Mouse (Mus musculus): ENCODE results near the gene Mturn.
A peak's percentile ranks its signal among the peaks of the same experiment; 100 is the strongest.

Gene Mturn

DNA sequence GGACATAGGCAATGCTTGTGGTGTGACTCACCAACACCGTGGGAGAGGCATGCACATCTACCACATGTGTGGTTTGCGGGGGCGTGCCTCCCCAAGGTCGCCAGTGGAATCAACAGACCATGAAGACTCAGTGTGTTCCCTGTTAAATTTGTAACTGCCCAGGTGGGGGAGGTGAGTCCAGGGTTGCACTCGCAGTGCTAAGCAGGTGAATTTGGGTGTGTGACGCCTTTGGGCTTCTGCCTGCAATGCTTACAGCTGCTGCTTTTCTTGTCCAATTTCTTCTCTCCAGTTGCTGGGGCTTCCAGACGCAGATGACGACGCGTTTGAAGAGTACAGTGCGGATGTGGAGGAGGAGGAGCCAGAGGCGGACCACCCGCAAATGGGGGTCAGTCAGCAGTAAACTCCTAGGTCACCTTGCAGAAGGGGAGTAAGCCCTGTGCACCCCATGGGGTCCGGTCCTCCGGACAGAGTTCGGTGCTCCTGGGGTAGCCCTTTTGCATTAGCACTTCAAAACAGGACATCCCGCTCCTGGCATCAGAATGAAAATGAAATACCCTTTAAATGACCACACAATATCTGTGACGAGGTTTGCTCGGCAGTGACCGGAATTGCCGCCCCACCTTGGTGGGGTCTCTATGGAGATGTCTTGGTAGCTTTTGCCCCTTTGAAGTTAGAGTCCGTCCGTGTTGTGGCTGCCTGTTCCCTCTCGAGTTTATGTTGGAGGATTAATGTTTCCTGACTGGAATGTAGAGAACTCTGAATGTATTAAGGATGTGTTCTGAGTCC is 17.5 kb downstream of the Mturn start:
- DNase-seq: peak; percentile 49

DNA sequence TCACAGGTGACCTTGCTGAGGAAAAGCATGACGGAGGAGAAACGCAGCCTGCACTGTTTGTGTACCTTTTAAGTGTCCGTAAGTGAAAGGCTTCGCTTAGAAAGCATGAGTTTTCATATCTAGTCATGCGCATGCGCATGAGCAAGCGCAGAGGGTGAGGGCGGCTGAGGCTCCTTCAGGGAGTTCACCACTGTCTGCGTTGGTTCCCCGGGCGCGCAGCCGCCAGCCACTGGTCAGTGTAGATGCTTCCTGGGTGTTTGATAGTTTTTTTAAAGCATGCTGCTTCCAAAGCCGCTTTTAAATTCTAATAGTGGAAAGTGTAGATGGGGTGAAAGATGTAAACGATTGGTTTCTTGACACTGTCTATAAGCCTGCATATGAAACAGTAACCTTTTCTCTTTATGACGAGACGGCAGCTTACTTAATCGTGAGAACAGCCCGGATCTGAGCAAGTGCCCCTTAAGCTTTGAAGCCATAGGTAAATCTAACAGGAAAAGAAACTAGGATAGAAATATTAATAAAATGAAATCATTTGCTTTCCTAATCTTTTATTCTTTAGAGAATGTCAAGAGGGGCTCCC is 18.1 kb downstream of the Mturn start:
- DNase-seq: peak; percentile 88

DNA sequence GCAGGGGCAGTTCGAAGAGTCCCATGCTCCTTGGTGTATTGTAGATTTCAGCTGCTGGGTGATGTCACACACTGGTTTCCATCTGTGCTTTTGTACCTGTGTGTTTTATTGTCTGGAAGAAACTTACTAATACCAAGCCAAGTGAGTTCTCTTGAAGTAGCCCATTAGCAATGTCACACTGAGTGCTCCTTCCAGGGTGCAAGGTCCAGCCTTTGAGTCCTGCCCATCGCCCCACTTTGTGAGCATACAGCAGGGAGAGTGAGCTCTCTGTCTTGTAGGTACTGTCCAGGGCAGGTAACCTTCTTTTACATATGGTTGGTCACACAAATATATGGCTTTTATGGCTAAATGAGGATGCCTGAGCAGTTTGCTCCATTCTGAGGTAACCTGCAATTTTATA is 19.1 kb downstream of the Mturn start:
- DNase-seq: no peak

DNA sequence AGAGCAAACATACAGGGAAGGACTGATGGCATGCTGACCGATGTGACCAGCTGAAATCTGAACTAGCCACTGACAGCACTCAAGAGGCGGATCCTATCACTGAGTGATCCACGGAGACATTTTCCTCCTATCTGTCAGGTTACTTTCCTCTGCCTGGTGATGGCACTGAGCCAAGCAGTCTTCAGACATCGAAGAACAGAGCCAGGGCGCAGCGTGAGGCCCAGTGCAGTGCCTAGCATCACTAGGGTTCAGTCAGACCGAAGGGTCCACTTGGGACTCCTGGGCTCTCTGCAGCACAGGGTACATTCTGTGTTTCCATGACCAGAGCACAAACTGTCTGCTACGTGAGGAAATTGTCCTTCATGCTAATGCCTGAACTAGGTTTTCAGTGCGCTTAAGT is 20.5 kb downstream of the Mturn start:
- DNase-seq: no peak

DNA sequence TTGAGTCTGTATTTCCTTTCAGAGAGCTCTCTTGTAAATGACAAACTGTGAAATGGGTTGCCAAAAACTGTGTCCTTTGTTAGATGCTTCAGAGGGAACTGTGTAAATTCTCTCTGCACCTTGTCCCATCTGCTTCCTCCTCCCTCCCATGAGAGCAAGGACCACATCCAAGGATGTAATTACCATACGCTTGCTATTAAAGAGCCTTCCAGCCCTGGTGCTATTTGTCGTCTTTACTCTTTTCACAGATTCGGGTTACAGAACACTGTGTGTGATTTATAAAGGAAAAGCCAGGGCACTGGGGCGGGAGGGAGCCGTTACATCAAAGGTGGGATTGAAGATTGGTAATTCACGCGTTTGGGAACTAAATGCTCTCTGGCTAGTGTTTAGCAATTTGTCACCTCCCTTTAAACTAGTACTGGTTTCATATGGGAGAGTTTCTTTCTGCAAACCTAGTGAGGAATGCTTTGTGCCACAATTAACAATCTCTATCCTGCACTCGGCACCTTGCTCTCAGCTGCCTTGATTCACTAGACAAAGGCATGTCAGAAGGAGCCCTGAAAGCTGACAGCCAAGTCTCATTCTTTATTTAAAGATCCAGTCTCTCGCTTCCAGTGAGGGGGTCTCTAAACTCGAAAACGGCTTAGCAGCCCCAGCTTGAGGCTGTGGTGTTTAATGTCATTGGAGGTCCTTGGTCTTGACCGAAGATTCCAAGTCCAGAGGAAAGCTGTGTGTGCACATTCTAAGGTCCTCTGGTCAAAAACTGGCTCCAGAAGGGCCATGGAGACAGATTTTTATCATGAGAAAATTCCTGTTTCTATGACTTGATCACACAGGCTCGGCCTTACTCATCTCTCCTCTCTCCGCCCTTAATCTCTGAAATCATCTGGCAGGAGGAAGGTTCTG is 22.5 kb downstream of the Mturn start:
- DNase-seq: no peak

DNA sequence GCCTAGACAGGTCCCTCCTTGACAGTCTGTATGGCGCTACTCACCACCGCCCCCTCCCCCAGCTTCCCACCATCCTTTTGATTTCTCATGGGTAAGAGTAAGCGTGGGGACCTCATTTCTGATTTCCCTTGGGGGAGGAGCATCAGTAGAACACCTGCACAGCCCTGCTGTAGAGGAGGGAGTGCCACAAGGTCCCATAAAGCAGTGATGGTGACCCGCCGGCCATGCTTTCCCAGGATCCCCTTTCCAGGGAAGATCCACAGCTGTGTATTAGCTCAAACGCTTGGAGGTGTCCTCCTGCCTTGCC is 23.1 kb downstream of the Mturn start:
- peak; percentile 33 for DNase-seq

DNA sequence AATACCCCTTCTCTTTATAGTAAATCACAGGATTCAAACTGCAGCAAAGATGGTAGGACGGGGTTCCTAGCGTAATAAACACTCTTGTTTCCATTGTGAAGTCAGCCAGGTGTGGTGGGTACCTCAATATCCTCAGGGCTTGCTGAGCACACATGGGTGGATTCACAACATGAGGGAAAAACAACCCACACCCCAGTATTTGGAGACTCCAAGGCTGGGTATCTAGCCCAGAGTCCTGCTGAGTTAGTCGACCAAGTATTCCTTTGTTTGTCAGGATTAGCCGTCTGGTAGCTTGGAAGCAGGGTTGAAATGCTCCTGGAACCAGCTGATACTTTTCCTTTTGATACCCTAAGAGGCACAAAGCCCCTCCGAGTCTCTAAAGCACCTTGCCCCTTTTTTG is 23.4 kb downstream of the Mturn start:
- no peak for DNase-seq

DNA sequence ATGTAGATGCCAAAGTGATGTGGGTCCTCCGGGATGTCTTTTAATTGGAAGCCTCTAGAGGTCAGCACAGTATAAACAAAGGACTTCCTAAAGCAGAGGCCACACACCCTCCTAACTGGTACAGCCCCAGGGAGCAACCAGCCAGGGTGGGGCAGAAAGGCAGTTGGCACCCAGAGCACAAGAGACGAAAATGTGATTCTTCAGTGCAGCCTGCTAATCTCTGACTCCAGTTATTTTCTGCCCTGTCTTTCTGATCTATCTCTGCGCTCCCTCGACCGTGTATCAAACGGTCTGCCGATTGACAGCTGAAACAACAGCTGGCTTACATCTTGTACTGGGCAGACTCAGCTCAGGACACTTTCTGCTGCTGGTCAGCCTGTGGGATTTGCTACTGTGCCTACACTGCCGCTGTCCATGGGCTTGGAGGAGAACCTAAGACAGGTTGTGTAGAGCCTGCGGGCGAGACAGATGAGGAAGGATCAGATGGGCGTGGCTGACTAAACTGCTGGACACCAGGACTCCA is 24.0 kb downstream of the Mturn start:
- peak; percentile 73 for DNase-seq

DNA sequence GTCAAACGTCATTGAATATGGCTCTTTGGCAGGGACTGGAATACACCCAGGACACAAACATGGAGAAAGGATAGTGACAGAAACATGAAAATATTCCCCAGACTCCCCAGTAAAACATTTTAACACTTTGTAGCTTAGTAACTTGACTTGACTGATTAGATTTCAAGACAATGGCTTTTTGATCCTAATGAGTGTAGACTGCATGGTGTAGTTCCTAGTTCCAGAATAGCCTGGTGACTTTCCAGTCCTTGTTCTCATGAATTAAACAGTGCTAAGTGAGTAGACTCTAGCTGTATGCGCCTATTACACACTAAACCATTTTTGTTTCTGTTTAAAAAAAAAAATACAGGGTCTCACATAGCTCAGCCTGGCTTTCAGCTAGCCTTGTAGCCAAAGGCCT is 24.7 kb downstream of the Mturn start:
- no peak for DNase-seq

DNA sequence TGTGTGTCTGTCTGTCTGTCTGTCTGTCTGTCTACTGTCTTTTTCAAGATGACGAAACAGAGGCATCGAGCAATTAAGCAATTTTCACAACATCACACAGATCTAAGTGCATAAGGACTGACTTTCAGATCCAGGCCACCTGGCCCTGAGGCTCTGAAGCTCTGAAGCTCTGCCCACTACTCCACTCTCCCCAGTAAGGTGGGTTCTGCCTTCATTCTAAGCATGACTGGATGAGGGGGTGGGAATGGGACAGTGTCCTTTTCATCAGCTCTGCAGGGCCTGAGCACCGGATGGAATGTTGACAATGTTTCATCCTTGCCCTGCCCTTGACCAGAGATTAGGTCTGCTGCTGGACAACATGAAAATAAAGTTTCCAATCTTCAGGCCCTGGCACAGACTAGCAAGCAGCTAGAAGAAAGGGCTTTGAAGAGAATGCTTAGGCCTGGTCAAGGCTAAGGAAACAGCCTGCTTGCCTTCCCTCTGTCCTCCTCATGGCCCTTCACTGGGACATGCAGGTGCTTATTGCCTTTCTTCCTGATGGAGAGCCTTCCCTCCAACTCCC is 25.3 kb downstream of the Mturn start:
- DNase-seq: no peak

DNA sequence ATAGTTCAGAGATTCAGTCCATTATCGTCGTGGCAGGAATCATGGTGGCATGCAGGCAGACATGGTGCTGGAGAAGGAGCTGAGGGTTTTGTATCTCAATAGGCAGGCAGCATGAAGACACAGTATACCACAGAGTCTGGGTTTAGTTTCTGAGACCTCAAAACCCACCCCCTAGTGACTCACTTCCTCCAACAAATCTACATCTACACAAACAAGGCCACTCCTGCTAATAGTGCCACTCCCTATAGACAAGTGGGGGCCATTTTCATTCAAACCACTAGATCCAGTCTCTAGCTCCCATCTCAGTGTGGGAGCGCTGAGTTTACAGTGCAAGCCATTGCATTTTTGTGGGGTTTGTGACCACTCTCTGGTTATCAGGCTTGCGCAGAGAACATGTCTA is 27.2 kb downstream of the Mturn start:
- DNase-seq: no peak

DNA sequence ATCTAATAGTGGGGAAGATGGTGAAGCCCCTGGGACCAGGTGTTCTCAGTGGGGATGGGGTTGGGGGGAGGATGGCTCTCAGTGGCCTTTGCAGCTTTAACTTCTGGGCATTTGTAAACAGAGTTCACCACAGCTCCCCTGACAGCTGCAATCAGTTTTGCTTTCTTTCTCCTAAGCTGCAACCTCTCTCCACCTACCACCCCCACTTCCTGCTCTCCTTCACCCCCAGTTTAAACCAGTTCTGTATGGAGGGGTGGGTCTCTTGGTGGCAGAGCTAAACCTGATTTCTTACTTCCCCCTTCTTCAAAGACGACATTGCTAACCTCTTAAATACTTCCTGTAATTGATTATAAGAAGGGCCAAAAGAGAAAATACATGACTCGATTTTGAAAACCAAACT is 34.3 kb downstream of the Mturn start:
- DNase-seq: peak; percentile 58

DNA sequence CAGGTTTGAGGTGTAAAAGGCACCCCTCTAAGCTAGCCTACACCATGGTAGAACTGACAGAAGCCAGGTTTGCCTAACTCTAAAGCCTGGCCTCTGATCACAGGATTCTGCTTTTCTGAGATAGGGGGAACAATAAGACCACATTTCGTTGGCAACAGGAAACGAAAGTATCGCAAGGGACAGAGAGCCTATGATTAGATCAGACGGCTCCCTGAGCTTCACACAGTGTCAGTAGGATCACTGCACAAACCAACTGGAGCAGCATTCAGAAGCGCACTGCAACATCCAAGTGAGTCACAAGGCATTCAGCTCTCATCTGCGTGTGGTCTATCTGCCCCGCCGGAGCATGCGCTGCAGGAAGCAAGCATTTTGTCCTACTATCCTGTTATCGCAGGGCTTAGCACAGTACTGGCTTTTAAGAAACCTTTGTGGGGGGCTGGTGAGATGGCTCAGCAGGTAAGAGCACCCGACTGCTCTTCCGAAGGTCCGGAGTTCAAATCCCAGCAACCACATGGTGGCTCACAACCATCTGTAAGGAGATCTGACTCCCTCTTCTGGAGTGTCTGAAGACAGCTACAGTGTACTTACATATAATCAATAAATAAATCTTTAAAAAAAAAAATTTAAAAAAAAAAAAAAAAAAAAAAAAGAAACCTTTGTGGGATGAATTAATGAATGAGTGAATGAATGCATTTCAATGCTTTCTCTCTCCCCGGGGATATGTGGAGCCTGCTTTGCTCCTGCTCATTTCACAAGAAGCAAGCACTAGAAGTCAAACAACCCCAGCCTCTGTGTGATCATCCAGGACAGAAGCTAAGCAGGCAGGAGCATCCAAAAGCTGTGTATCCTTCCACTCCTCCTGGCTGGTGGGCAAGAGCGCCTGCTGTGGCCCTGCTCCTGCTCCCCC is 37.6 kb downstream of the Mturn start:
- peak; percentile 55 for DNase-seq

DNA sequence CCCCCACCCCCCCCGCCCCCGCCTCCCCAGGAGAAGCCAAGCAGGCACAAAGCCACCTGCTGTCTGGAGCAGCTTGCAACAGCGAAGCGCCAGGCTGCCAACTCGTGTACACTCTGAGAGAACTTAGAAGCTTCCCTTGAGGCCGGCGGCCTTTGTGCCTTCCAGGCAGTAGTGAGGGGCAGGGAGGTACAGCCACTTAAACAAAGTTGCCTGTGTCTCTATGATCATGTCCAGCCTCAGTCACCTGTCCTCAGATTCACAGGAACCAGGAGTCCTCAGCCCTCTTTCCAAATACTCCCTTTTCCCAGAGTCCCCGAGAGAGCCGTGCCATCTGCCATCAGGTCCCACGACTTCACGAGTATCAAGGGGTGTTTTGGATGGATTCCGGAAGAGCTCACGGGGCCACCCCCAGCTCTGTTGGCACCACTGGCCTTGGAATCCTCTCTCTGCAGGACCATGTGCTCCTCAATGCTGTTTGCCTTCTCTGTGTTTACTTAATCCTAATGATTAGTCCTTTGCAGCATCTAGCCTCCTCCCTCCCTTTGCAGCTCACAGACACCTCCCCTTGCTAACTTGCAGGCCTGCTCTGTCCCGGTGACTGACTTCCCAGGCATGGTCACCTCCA is 38.4 kb downstream of the Mturn start:
- DNase-seq: peak; percentile 60

DNA sequence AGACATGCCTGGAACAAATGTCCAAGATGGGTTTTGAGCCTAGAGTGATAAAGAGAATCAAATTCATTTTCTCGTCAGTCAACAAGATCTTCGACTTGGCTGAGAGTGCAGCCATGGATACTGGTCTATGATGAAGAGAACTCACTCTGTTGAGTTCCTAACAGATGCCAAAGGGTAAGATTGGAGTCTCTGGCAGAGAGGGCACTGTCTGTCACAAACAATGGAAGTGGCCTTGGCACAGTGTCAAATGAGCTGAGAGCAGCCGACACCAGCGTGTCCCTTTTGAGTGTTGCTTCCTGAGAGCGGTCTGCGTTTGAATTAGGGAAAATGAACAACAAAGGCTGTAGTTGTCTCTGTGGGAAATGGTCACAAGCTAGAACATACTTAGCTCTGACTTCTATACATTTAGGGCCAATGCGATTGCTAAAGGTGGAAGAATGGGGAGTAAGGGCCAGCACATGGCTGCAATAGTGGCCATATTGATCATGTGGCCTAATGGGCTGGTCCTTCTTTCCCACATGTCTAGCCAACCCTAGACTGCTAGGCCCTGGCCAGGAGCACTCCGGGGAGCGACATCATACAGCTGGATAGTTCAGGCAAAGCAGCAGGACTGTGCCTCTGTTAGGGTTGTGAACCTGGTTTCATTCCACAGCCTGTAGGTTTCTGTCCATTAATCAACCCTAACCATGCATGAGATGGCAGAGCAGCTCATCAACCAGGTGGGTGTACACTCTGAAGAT is 39.3 kb downstream of the Mturn start:
- no peak for DNase-seq

DNA sequence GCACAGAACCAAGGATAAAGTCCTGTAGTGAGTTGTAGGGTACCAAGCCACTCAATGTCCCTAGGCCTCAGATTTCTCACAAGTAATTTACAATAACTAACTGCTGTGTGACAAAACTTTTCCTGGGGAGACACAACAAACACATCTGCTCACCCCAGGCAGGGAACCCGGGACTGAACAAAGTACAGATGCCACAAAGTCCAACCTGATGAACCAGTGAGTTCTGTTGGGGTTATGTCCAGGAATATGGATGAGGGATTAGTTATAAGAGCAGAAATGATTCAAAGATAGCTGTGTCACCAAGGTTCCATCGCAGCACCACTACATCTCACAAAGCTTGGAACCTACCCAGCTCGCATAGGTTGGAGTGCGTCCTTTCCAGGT is 39.8 kb downstream of the Mturn start:
- DNase-seq: no peak

DNA sequence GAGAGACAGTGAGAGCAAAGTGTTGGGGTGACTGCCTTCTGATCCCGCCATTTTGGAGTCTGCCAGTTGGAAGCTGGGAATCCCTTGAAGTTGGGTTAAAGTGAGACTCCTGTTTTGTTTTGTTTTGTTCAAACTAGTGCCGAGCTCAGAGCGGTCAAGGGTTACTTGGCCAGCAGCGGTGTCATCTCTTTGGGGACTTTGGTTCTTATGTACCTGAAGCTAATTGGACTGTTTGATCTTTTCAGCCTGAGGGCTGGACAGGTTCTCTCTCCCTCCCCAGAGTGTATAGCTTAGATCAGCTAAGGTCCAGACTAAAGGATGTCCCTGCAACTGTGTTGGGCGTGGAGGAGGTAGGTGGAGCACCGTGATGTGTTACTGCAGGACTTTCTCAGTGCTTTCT is 44.9 kb downstream of the Mturn start:
- no peak for DNase-seq

DNA sequence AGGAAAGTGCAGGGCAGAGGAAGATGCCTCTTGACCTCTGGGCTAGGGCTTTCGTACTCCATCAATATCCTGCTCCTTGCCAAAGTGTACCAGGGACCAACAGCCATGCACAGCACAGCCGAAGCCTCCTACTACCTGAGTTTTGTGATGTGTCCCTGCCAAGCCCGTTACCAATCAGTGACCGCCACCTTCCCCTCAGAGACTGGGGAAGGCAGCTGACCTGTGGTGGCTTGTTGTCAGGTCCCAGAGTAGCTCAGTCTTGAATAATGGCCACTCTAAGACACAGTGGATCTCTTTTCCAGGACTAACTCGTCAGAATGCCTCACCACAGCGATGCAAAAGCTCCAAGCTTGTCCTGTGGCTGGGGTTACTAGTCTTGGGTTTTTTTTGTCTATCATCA is 45.4 kb downstream of the Mturn start:
- DNase-seq: no peak

DNA sequence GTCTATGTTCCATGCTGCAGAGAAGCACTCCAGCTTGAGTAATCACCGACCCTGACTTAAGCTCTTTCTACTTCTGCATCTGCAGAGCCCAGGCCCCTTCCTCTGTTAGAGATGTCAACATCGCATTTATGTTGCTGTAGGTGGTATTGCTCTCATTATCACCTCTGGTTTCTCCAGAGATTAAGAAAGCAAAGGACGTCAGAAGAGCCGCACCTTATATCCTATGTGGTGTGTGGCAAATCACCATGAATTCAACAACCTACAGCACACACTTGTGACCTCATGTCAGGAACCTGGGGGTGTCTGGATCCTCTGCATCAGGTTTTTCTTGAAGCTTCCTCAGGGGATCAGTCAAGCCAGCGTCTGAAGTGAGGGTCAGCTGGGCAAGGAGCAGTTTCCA is 46.0 kb downstream of the Mturn start:
- no peak for DNase-seq

DNA sequence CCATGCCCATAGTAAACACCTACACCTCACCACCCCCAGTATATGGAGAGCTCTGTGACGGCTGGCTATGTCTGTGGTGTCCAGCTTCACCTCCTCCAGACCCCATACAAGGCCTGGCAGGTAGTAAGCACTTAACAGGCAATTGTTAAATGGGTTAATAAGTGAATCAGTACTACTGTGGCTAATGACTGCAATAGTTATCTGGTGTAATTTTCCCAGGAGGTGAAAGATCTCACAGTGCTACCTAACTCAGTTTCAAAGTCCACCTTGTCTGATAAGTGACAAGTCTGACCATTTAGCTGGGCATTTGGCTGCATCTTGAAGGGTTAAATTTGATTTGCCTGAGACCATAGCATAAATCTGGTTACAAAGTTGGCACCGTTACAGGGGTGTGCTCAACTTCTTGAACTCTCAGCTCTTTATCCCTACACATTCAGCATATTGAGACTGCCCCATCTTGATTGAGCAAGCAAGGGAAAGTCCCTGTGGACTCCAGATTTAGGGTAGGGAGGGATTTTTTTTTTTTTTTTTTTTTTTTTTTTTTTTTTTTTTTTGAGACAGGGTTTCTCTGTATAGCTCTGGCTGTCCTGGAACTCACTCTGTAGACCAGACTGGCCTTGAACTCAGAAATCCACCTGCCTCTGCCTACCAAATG is 48.2 kb downstream of the Mturn start:
- DNase-seq: no peak

DNA sequence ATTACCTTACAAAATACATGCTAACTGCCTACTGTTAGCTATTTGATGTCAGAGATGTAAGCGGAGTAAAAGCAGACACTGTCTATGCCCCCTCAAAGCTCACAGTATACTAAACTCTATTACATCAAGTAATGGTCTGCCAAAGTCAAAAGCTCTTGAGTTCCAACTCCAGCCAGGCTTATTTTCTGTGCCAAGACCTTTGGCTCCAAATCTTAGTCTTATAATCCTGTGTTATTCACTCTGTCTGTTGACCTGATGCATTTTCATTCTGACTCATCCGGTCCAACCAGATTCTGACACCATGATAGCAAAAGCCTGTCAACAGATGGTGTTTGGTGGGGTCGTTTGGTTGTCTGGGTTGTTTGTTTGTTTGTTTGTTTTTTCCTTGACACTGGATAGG is 50.3 kb downstream of the Mturn start:
- DNase-seq: no peak

Data from thymus, postnatal 14 days (tissue).